Mouse (Mus musculus) spleen, embryonic (tissue): ENCODE measurements around the gene Pcyox1.
"Not testable (repeated sequence)": the region's sequence is repeated elsewhere in the genome, so short reads cannot be mapped to it uniquely, and the experiment has no call there.

ENCODE experiments used
- CTCF ChIA-PET: fragments of 350-600 bp; sonication (Branson Sonifier 250); formaldehyde crosslinking; loops from one replicate; lab custom pipeline; 2022; lab: Charles Lee

The Pcyox1 gene

DNA sequence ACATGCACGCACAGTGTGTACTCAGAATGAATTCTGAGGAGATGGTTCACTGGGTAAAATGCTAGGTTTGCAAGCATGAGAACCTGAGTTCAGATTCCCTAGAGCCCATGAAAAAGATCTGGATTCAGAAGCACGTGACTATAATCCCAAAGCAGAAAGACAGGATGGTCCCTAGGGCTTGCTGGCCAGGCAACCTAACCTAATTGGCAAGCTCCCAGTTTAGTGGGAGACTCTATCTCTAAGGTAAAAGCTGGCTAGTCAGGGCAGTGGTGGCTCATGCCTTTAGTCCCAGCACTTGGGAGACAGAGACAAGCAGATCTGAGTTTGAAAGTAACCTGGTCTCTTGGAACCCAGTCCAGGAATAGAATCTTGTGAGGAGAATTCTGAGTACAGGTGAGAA, 2.0 kb upstream of the Pcyox1 start:
- CTCF ChIA-PET = no interaction called here

DNA sequence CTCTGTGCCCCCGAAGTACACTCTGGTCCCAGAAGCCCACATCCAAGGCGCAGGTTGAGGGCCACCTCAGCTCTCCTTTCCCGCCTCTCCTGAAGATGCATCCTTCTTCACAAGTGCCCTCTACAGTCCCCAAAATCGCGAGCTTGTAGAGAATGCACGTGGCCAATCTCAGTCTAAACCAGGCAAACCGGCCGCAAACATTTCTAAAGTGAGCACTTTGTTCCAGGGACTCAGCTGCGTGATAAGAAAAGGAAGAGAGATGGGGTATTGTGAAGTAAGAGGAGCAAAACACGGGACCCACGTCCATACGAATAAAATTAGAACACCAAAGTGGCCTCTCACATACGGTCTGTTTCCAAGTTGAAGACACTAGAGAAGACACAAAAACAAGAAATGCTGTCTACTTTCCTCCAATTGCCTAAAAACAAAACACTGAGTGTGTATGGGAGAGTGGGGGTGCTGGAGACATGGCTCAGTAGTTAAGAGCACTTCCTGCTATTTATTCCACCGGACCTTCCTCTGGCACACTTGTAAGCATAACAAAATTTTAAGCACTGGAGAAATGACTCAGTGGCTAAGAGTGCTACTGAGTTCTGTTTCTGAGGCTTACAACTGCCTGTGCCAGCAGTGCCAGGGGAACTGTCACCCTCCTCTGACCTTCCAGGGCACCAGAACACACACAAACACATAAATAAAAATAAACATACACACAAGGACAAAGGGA, 465 bp upstream of the Pcyox1 start:
- CTCF ChIA-PET = no interaction called here

DNA sequence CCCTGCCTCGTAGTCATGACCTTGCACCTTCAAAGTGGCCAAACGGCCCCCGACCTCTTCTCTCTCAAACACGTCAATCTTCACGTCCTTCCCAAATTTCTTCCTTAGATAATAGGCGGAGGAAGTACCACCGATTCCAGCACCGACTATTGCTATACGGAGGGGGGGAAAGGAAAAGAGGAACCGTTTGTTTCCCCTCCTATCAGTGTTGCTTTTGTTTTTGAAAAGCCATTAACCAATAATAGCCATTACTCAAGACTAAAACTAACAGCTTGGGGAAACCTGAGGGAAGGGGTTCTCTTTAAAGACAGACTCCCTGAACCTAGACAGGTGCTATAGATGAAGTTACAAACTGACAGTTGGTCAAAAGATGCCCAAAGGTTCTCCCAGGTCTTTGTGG, 985 bp downstream of the Pcyox1 start:
- CTCF ChIA-PET = no interaction called here

DNA sequence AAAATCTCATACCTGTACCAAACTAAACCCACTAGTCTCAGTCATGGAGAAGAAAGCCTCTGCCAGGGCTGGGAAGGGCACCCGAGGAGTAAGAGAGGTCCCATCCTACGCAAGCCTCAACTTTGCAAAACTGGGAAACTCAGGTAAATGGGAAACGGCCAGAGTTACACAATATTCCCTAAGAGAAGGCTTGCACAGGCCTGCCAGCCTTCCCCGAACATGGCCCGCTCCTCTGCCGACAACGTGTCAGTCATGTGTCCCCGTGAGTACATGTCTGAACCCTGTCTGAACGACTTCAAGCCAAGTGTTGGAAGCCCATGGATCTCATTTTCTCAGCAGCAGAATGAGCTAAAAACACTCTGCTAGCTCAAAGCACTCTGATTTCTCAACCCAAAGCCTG, 1.9 kb downstream of the Pcyox1 start:
- CTCF ChIA-PET = interaction anchor here (0.6 kb wide), 1 partner anchor 179 kb away, joined by 4 read pairs; no protein-coding TSS in a partner anchor

DNA sequence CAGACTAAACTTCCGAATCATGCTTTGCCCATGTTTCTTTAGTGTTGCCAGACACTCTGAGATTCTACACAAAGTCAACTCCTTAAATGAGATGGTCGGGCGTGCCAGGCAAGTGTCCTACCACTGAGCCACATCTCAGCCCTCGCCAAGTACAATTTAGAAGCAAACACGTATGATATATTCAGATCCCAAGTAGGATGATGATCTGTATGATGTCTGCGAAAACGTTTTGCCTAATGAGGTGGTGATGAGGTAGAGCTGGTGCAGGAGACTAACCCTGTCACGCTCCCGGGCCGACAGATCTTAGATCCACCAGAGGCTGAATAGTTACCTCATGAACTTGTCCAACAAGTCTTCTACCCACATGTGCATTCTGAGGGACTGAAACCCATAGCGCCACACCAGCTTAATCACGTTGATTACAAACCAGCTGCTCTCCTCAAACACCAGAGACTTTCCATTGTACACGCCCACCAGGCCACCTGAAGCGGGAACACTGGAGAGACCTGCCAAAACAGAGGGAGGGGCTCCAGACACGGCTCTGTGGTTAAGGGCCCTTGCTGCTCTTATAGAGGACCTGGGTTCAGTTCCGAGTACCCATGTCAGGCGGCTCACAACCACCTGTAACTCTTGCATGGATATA, 2.8 kb downstream of the Pcyox1 start:
- CTCF ChIA-PET = interaction anchor here (0.6 kb wide), 1 partner anchor 178 kb away, joined by 4 read pairs; no protein-coding TSS in a partner anchor

DNA sequence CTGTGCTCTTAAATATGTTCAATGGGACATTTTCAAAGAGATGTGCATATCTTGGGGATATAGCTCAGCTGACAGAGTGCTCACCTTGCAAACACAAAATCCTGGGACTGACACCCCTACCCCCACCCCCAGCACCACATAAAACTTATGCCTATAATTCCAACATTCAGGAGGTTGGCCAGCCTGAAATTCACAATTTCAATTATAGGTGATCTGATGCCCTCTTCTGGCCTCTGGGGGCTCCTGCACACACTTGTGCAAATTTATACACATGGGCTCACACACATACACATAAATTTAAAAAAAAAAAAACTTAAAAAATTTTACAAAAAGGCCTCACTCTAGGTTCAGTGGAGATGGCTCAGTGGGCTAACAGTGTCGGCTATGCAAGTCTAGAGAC, 3.8 kb downstream of the Pcyox1 start:
- CTCF ChIA-PET = no interaction called here

DNA sequence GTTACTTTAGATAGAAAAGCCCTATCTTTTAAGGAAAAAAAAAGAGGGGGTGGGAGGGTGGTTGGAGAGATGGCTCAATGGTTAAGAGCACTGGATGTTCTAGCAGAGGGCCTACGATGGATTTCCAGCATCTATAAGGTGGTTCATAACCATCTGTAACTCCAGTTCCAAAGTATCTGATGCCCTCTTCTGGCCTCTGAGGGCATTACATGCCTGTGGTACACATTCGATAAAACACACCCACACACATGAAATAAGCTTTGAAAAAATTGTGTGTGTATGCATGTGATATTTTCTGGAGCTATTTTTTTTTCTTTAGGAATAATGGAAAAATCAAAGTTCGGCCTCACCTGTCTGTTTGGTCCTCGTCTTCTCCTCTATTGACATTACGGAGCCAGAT, 5.6 kb downstream of the Pcyox1 start:
- CTCF ChIA-PET = interaction anchor here (1.0 to 1.2 kb wide), 2 partner anchors 11 to 27 kb away, joined by 3 to 5 read pairs; no protein-coding TSS in a partner anchor

DNA sequence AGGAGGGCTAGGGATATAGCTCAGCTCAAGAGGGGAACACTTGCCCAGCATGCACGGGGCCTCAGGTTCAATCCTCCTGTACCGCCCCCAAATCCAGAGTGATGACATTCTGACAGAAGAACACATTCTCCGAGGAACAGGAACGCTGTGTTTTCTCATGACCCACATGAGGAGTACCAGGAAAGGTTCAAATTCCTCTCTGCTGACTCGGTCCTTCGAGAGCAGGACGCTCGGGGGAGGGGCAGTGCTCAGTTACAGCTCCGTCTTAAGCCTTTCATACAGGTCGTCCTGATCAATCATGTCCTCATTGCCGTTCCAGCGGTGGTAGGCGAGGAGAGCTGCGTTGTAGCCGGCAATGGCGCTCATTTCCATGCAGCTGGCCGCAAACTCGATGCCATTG, 8.5 kb downstream of the Pcyox1 start:
- CTCF ChIA-PET = no interaction called here

DNA sequence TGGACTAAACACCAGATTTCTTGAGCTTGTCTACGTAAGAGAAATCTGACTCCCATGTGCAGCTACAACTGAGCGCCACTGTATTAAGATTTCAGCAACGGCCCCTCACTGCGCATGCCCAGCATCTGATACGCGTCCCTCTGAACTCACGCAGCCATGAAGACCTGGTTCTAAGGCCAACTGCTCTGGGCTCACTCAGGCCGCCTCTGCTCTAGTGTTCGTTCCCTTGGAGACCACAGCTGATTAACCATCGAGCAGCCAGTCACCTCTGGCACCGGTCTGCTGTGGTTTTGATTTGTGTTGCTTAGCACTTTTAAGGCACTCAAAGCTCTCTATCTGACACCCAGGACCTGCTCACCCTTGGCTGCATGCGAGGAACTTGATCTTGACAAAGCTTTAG, 9.6 kb downstream of the Pcyox1 start:
- CTCF ChIA-PET = no interaction called here

DNA sequence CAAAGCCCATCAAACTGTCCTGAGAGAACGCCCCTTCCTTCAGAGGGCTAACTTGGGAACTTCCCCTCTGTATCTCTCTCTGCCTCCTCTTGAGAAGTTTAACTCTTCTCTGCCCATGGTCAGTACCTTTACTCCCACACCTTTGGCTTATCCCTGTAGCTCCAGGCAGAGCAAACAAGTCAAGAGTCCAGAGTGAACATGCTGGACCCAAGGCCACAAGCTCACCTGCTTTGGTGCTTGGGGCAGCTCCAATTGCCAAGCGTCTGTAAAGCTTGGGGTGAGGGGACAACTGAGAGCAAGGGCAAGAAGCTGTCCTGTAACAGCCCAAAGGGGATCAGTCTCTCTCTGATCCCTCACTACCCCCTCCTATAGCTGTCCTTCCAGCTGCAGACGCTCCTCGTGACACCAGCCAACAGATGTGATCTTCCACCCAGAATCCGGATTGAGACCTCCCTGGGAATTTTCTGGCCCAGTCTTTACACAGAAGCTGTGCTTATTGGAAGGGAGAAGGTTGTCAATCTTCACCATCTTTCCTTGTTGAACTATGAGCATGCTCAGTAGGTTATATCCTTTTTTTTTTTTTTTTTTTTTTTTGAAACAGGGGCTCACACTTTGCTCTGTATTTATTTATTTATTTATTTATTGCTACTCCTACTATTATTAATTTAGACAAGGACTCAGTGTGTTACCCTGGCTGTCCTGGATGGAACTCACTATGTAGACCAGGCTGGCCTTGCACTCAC, 11.4 kb downstream of the Pcyox1 start:
- CTCF ChIA-PET = interaction anchor here (0.5 to 0.7 kb wide), 4 partner anchors 118 to 1697 kb away, joined by 3 to 7 read pairs (median 4); no protein-coding TSS in a partner anchor

DNA sequence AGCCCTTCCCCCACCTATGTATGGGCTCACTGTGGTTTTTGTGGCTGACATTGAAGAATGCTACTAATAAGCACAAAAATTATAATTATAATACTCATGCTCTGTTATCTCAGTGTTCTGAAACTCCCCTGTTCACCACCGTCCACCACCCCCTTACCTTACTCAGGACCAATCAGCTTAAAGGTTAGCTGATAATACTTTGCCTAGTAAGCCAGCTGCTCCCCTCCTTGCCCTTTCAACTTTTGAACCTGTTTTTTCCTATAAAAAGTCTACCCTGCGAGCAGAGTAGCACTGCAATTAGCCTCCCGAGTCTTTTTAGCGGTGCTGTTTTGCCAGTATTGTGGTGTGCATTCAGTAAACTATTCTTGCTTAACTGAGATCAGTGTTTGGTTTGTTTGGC, 12.3 kb downstream of the Pcyox1 start:
- CTCF ChIA-PET = no interaction called here

DNA sequence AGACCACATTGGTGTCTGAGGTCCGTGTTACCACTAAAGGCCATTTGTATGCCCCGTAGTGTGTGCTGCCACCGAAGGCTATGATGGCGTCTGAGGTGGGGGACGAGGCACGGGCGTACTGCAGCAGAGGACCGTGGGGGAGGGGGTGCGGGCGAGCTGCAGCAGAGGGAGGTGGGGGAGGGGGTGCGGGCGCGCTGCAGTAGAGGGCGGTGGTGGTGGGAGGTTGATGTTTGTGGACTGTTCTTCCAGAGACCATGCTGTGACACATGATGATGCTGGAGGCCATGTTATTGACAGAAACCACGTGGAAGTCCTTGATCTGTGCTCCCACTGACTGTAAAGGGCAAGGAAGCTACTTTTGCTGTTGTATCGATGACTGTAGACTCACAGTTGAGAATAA, 13.6 kb downstream of the Pcyox1 start:
- CTCF ChIA-PET = no interaction called here

DNA sequence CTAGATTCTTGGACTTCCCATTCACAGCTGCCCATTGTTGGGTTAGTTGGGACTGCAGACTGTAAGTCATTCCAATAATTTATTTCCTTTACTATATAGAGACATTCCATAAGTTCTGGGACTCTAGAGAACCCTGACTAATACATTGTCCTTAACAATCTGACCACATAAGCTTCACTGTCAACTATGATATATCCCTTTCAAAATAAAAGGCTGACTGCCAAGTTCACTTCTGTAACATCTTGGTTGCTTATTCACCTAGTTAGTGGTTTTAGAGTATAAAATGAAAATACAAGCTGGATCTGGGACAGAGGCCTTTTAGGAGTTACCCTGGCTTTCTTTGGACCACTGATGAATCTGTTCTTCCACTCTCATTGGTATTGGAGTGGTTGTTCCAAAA, 14.4 kb downstream of the Pcyox1 start:
- CTCF ChIA-PET = no interaction called here

DNA sequence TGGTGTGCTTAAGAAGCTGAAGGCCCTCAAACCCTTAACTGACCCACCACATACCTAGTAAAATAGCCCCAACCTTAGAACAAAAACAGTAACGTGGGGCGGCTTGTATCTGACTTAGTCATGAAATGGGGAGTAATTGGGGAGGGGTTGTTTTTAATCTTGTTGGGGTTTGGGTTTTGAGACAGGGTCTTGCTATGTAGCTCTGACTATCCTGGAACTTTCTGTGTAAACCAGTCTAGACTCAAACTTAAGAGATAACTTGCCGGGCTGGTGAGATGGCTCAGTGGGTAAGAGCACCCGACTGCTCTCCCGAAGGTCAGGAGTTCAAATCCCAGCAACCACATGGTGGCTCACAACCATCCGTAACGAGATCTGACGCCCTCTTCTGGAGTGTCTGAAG, 16.8 kb downstream of the Pcyox1 start:
- CTCF ChIA-PET = not testable (repeated sequence)

DNA sequence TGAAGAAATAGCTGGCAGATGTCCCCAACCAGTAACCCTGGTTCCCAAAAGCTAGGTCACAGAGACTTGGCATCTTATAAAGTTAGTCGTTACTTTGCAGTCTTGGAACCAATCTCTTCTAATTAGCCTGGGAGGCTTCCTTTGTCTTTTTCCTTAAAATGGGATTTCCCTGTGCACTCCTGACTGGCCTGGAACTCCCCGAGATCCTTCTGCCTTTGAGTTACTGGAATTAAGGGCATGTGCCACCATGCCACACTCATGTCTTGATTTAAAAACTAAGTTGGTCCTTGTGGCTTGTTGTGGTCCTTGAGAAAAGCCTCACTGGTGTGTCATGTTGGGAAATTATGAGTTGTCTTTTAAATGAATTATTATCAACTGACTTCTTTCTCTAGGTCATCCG, 18.6 kb downstream of the Pcyox1 start:
- CTCF ChIA-PET = no interaction called here

DNA sequence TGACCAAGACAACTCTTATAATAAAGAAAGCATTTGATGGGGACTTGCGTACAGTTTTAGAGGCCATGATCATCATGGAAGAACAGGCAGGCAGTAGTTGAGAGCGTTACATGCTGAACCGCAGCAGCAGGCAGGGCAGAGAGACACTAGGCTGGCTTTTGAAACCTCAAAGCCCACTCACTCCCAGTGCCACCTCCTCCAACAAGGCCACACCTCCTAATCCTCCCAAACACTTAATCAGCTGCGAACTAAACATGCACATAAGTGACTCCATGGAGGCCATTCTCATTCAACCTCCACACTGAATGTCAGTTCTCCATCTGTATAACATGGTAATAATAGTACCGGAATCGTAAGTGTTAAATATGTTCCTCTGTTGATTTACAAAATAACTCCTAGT, 23.4 kb downstream of the Pcyox1 start:
- CTCF ChIA-PET = no interaction called here

DNA sequence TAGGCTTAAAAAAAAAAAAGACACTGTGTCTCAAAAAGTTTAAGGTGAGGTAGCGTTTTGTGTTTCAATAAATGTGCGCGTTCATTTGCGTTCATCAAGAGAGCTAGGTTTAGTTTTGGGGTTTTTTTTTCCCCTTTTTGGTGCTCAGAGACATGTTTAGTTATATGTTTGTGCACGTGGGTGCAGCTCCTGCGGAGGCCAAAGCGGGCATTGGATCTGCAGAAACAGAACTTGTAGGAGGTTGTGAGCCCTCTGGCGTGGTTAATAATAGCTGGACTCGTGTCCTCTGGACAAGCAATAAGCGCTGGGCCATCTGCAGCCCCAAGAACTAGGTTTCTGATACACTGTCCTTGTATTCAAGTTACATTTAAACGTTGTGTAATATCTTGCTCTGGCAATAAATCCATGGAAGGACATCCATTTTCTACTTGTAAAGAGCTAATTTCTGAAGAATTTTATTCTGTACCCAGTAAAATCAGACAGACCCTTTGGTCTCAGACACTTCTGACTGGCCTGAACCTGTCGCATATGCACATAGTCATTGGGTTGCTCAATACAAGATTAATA, 24.9 kb downstream of the Pcyox1 start:
- CTCF ChIA-PET = no interaction called here

DNA sequence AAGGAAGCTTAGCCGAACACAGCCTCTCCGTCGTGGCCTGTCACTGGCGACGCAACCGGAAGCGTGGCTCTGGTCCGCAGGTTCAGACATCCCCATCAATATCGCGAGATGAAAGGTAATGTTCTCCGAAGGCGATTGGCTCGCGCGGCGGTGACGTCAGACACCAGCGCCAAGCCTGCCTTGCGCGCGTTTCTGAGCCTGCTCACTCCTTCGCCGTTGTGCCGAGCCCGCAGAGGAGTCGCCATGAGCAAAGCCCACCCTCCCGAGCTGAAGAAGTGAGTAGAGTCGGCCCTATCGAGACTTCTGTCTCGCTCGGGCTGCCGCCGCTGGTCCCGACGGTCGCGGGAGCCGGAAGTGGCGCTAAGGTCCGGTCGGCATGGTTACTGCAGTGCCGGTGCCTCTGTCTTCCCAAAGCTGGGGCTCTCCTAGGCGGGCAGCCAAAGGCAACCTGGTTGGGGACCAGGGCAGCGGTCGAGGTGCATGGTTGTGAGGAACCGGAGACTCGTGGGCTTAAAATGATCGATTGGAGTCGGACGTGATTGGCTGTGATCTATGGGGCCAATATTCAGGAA, 25.5 kb downstream of the Pcyox1 start:
- CTCF ChIA-PET = no interaction called here

DNA sequence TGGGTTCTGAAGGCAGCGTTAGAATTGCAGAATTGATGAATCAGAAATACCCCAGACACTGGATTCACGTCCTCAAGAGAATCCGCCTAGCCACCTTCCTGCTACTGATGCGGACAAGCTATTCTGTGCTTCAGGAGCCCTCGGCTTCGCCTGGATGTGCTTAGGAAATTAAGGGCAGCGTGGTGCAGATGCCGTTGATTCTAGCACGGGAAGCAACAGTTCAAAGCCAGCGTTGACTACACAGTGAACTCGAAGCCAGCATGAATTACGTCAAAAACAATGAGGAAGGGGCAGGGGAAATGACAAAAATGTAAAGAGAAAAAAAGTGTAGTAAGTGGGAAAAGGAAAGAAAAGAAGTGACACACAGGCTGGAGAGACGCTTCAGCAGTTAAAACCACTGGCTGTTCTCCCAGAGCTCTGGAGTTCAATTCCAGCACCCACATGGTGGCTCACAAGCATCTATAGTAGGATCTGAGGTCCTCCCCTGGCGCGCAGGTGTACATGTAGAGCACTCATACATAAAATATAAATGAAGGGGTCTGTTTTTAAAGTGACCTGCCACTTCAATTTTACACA, 26.1 kb downstream of the Pcyox1 start, which contains the start of gene Snrpg:
TSS of gene Snrpg (plus strand) at position 541 of the 576 bp plus-strand sequence.
- CTCF ChIA-PET = no interaction called here

DNA sequence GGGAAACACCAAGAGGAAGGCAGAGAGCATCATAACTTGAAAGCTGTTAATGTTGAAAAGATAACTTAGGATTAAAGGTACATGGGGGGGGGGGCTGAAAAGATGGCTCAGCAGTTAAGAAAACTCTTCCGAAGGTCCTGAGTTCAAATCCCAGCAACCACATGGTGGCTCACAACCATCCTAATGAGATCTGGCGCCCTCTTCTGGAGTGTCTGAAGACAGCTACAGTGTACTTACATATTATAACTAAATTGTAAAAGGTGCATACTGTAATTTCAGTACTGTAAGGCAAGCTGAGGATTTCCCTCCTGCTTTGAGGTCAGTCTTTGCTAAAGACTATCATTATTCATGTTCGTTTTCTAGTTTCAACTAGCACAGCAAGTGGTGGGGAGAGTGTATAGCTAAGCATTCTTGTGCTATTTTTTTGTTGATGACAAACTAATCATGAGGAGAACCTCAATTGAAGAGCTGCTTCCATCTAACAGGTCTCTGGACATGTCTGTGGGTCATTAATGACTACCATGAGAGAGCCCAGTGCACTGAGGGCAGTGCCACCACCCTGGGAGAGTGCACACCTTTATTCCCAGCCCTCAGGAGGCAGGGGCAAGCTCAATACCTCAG, 26.8 kb downstream of the Pcyox1 start:
- CTCF ChIA-PET = no interaction called here

DNA sequence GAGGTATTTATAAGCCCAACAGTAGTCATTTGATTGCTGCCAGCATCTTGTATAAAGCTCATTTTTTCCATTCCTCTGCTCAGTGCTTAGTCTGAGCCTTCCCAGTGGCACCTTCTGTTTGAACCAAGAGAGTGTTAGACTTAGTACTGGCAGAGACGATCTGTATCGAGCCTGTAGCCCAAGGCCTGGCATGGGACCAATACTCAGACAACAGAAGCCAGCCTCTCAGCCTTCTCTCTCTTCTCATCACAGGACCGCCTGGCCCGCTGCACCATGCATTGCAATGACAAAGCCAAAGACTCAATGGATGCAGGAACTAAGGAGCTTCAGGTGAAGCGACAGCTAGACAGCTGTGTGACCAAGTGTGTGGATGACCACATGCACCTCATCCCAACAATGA, 28.5 kb downstream of the Pcyox1 start:
- CTCF ChIA-PET = no interaction called here
